Mouse (Mus musculus): ENCODE results near the gene Zc3h7a. TPM values are rescaled to one million over a fixed set of nuclear protein-coding genes. Genes with fewer than 3 reads are reported as not detected.

Gene Zc3h7a
- 100 to 1,000 TPM; 284 to 314 TPM for total RNA-seq (2023)

DNA sequence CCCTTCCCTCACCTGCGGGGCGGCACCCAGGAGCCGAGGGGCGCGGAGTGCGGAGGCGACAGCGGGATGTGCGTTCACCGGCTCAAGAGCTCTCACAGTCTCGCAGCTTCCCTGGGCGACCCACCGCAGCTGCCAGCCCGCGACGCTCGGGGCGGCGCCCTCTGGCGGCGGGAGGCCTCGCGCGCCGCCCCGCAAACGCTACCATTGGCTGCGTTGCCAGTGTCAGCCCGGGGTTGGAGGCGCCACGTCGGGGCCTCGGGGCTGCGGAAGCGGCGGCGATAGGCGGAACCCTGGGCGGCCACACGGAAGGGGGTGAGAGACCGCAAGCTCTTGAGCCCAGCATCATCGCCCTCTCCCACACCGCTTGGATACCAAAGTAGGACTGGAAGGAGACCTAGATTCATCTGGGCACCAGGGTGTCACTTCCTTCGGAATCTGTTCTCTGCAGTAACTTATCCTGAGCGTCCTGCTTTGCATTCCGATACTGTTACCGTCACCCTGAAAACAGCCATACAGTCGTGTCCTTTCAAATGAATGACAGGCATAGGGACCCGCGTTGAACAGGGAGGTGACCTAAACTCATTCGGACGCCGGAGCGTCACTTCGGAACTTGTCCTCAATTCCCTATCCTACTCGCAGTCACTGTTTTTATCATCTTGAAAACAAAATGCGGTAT is at the start of gene Zc3h7a:
Gene Zc3h7a, minus strand, starts transcription at position 186 of the 676 bp plus-strand sequence.

DNA sequence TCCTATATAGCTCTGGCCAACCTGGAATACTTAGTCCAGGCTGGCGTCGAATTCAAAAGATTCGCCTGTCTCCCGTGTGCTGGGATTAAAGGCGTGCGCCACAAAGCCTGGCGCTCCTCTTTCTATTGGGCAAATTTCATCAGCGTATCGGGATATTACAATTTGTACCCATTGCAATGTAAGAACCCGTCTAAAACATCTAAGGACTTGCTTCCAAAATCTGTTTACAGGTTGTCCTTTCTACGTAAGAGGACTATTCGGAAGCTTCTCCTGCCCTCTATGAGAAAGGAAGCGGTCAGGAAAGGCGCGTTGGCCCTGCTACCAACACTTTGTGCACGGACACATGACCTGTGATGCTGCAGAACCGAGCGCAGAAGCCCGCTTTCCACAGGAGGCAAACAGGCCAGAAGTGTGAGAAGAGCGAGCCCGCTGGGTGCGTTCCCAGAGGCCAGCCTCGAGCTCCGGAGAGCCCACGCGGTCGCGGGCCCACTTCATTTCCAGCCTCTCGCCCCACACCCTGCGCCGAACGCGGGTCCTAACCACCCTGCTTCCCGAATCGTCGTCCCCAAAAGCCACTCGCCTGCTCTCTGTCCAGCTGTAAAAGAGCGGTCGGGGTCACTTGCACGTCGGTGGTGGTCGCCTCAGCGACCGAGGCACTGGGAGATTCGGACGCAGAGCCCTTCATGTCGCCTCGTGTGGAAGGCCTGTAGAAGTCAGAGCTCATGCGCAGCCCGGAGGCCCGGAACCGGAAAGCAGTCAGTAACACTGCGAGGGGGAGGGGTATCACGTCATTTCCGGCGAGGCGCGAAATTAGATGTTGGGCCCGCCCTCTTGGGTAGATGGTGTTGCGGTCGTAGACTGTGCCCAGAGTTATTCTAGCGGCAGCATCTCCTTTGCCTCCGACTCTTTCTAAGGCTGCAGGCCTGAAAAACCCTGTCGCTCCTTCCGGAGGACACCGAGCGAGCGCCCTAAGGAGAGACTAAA is 26.7 kb upstream of the Zc3h7a start, which contains the start of gene Rsl1d1:
Gene Rsl1d1, minus strand, starts transcription at position 761 of the 984 bp plus-strand sequence.

DNA sequence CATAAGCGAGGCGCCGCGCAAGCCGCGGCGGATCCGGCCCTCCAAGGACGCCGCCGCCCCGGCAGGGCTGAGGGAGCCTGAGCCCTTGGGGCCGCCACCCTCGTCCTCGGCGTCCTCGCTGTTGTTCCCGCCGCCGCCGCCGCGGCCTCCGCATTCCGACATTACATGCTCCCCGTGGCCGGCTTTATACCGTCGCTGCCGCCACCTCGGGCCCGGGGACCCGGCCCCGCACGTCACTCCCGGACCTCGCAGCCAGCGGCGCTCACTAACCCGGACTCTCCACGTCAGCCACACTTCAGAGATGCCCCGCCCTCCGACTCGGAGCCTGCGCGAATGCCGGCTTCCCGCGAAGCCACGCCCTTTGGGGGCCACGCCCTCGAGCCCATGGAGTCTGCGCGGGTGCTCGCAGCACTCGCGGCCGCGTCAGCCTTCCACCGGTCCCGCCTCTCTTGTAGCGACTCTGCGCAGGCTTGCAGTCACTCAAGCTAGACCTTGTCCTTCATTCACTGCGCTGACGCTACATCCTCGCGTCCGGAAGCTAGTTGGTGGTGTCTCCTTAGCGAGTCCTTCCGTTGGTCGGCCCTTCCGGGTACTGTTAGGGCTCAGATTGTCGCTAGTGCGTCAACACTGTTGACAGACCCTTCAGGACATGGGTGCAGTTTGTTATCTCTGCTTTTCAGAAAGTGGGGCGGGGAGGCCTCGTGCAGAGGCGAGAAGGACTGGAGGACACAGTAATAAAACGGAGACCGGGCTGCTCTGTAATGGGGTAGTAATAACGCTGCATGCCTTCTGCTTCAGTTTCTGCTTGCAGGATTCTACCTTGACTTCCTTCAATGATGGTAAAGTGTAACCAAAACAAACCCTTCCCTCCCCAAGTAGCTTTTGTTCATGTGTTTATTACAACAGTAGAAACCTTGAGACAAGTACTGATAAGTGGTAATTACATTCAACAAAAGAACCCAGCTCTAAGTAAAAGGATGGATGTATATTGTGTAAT is 41.5 kb downstream of the Zc3h7a start, which contains the start of gene Txndc11:
Gene Txndc11, minus strand, starts transcription at position 303 of the 997 bp plus-strand sequence.

Other genes with a start within 250 kb of the Zc3h7a start
- gene Snn, start 115.4 kb downstream of the Zc3h7a start, total RNA-seq (2023), result 1 to 10 TPM; 6.3 to 7.8 TPM
- gene Litaf, start 110.2 kb downstream of the Zc3h7a start, total RNA-seq (2023), result 100 to 1,000 TPM; 253 to 299 TPM
- 10 to 100 TPM; 40.2 to 42.3 TPM for gene Txndc11, start 41.7 kb downstream of the Zc3h7a start, total RNA-seq (2023)
- gene Rsl1d1, start 26.9 kb upstream of the Zc3h7a start, total RNA-seq (2023), result 10 to 100 TPM; 50.3 to 53.1 TPM
- gene Gspt1, start 77.9 kb upstream of the Zc3h7a start, total RNA-seq (2023), result 10 to 100 TPM; 60.2 to 67.1 TPM
- gene Tnfrsf17, start 137.4 kb upstream of the Zc3h7a start, total RNA-seq (2023), result not detected
- gene Snx29, start 146.5 kb upstream of the Zc3h7a start, total RNA-seq (2023), result 10 to 100 TPM; 50.0 to 57.4 TPM

Data from monocyte, adult 59 days (primary cell).